Mouse (Mus musculus) ES-E14 (cell line): ENCODE results near the gene Oaz1. TPM values are rescaled to one million over a fixed set of nuclear protein-coding genes. Genes with fewer than 3 reads are reported as not detected.

Source experiments
- DNase-seq: peaks from one replicate; pipeline ENCODE4 v3.0.0-alpha.2; 2013; ENCODE audit warnings: low read depth, low spot score
- H3K27ac ChIP-seq: 2 replicates; pipeline ENCODE4 v1.5.1; 2012; ENCODE audit warnings: low read depth, mild to moderate bottlenecking, low read length, moderate library complexity, mixed read lengths; ENCODE audit not compliant: poor library complexity, insufficient read depth, severe bottlenecking
- H3K36me3 ChIP-seq: 2 replicates; pipeline ENCODE4 v1.6.1; 2012; ENCODE audit warnings: mild to moderate bottlenecking, low read length, moderate library complexity, mixed read lengths; ENCODE audit not compliant: control insufficient read depth, poor library complexity, insufficient read depth, severe bottlenecking
- H3K4me1 ChIP-seq, 2 experiments: fragments of 150-350 bp in 1 of 2; sonication (generic) in 1 of 2; 2 replicates each; pipeline ENCODE4 v1.6.1; 2012; ENCODE audit warnings: low read length in 2 of 2, mild to moderate bottlenecking in 1 of 2, mixed read lengths in 1 of 2; ENCODE audit not compliant: control insufficient read depth in 2 of 2, insufficient read depth in 2 of 2, poor library complexity in 1 of 2
- H3K4me3 ChIP-seq, 2 experiments: fragments of 150-350 bp in 1 of 2; sonication (generic) in 1 of 2; 2 replicates each; pipeline ENCODE4 v1.5.1; 2012; ENCODE audit warnings: low read length in 2 of 2, low read depth in 1 of 2, mild to moderate bottlenecking in 1 of 2, mixed read lengths in 1 of 2; ENCODE audit not compliant: insufficient read depth in 1 of 2, poor library complexity in 1 of 2, severe bottlenecking in 1 of 2
- H3K9ac ChIP-seq: 2 replicates; pipeline ENCODE4 v1.6.1; 2012; ENCODE audit warnings: low read depth, mild to moderate bottlenecking, low read length, mixed read lengths; ENCODE audit not compliant: poor library complexity, insufficient read depth, severe bottlenecking
- H3K9me3 ChIP-seq: fragments of 150-350 bp; sonication (generic); 2 replicates; pipeline ENCODE4 v1.6.1; 2012; ENCODE audit warnings: low read depth, mild to moderate bottlenecking, low read length; ENCODE audit not compliant: control insufficient read depth, insufficient read depth
- CHD2 ChIP-seq: IDR thresholded peaks from 2 replicates; pipeline ENCODE4 v1.6.1; 2014; ENCODE audit warnings: mild to moderate bottlenecking, low read depth, low read length, inconsistent platforms
- HCFC1 ChIP-seq: IDR thresholded peaks from 2 replicates; pipeline ENCODE4 v1.6.1; 2012; ENCODE audit warnings: low read length, inconsistent platforms, borderline replicate concordance; ENCODE audit not compliant: insufficient read depth
- MAFK ChIP-seq: IDR thresholded peaks from 2 replicates; pipeline ENCODE4 v1.6.1; 2014; ENCODE audit warnings: mild to moderate bottlenecking, low read depth, low read length, inconsistent platforms; ENCODE audit not compliant: insufficient read depth
- ZC3H11A ChIP-seq: IDR thresholded peaks from 2 replicates; pipeline ENCODE4 v1.6.1; 2012; ENCODE audit warnings: low read depth, mild to moderate bottlenecking, inconsistent platforms, low read length, borderline replicate concordance
- ZNF384 ChIP-seq: IDR thresholded peaks from 2 replicates; pipeline ENCODE4 v1.6.1; 2012; ENCODE audit warnings: low read depth, low read length, inconsistent platforms
- in situ Hi-C, 2 experiments: fragments of 600-800 bp; cut with MboI; formaldehyde crosslinking; loops; one replicate each; pipeline ENCODE4 v1.15.1; 2025; ENCODE audit warnings: low sequenced_read_pairs in 2 of 2, inconsistent platforms in 1 of 2; ENCODE audit not compliant: unreplicated experiment in 2 of 2
- total RNA-seq: library from RNA; depleted of rRNA; stranded (reverse); fragments of 300-350 nt; gene quantifications from 2 replicates; pipeline ENCODE4 v1.2.3, GENCODE M21; 2012

The Oaz1 gene
- total RNA-seq, 1 experiment = 823 TPM

GRCm38 (mm10) chr10:80864446-80864845 is 38.0 kb downstream of the Oaz1 start:
- Histone ChIP-seq H3K9ac (no peak overlapping the region), H3K27ac (no peak overlapping the region), H3K36me3 (peaks cover 17% of the 10 kb centered on the region; the same call in 1 of the 2 replicates), H3K9me3 (no peaks in the 10 kb centered on the region), H3K4me3 (peak overlapping the region in 1 of 2 experiments; percentile 5; a peak in 1 of 4 replicates), H3K4me1 (no peaks in the 10 kb centered on the region)
- no peak for DNase-seq
- in situ Hi-C loops = no loop called here
- TF ChIP-seq HCFC1 (no peak), ZC3H11A (no peak), CHD2 (no peak)

- Histone ChIP-seq H3K4me1 (peaks cover 0 to 3% of the 10 kb centered on the region in 2 experiments; a peak in 1 of 4 replicates), H3K9me3 (no peaks in the 10 kb centered on the region), H3K9ac (no peak overlapping the region), H3K27ac (no peak overlapping the region), H3K36me3 (peaks cover 9% of the 10 kb centered on the region; the same call in 1 of the 2 replicates), H3K4me3 (no peak overlapping the region)
- DNase-seq = no peak
- TF ChIP-seq ZC3H11A (no peak), MAFK (no peak), CHD2 (no peak), ZNF384 (no peak), HCFC1 (no peak)
- in situ Hi-C loops = no loop called here
These were observed 44.5 kb downstream of the Oaz1 start for GRCm38 (mm10) chr10:80870993-80871392.

- no peak within 1 kb of the TSS for H3K9ac ChIP-seq
- peaks cover 0 to 6% of the 10 kb centered on the region in 2 experiments; a peak in 2 of 4 replicates for H3K4me1 ChIP-seq
- no peak for DNase-seq
- in situ Hi-C loops = no loop called here
- no peaks in the 10 kb centered on the region for H3K9me3 ChIP-seq
- TF ChIP-seq ZC3H11A = no peak
- no peak for TF ChIP-seq CHD2
- no peak for TF ChIP-seq HCFC1
- TF ChIP-seq ZNF384 = no peak
- no peak for TF ChIP-seq MAFK
- H3K4me3 ChIP-seq = no peak within 1 kb of the TSS
- peaks cover 6% of the 10 kb centered on the region; the same call in 1 of the 2 replicates for H3K36me3 ChIP-seq
- no peak within 1 kb of the TSS for H3K27ac ChIP-seq
These were observed 45.1 kb downstream of the Oaz1 start, which contains the start of gene Tmprss9 for GRCm38 (mm10) chr10:80871581-80871980. Gene Tmprss9 (plus strand): TSS chr10:80871848.

GRCm38 (mm10) chr10:80874035-80874434 is 47.6 kb downstream of the Oaz1 start:
- DNase-seq = no peak
- Histone ChIP-seq H3K36me3 (no peaks in the 10 kb centered on the region), H3K9ac (no peak overlapping the region), H3K9me3 (no peaks in the 10 kb centered on the region), H3K4me1 (peaks cover 0 to 8% of the 10 kb centered on the region in 2 experiments; a peak in 2 of 4 replicates), H3K27ac (no peak overlapping the region), H3K4me3 (no peak overlapping the region)
- TF ChIP-seq ZNF384 = no peak
- no peak for TF ChIP-seq ZC3H11A
- no peak for TF ChIP-seq MAFK
- no peak for TF ChIP-seq CHD2
- no peak for TF ChIP-seq HCFC1
- in situ Hi-C loops = no loop called here

GRCm38 (mm10) chr10:80876028-80876427 is 49.6 kb downstream of the Oaz1 start:
- Histone ChIP-seq H3K36me3 (no peaks in the 10 kb centered on the region), H3K27ac (no peak overlapping the region), H3K4me1 (peaks cover 0 to 8% of the 10 kb centered on the region in 2 experiments; a peak in 2 of 4 replicates), H3K4me3 (no peak overlapping the region), H3K9me3 (no peaks in the 10 kb centered on the region), H3K9ac (0 out of 2 replicates have a peak overlapping the region, but pooled peaks have one; percentile 26)
- no peak for TF ChIP-seq CHD2
- in situ Hi-C loops = no loop called here
- DNase-seq = peak; percentile 54
